Mouse (Mus musculus): ENCODE results near the gene Sowahb. TPM values are rescaled to one million over a fixed set of nuclear protein-coding genes. Genes with fewer than 3 reads are reported as not detected.

Sowahb gene
- 0.18 and 0.29 TPM in 2 replicates for polyA plus RNA-seq (2016; fragmentation: Nextera tagmentation; extraction: Ambion mirVana)

GRCm38 (mm10) chr5:93044584-93045370 lies at the start of gene Sowahb:
TSS of gene Sowahb (minus strand) at chr5:93045022.
- H3K9me3 ChIP-seq = no peaks in the 10 kb centered on the region
- ATAC-seq (ENCODE audit: low FRiP score) = peak; percentile 53
- no peaks in the 10 kb centered on the region for H3K36me3 ChIP-seq (replicated peaks)
- H3K4me2 ChIP-seq = peak within 1 kb of the TSS; percentile 84
- peaks cover 18% of the 10 kb centered on the region for H3K4me1 ChIP-seq
- peaks cover 77% of the 10 kb centered on the region for H3K27me3 ChIP-seq
- H3K27ac ChIP-seq = no peak within 1 kb of the TSS
- peak within 1 kb of the TSS; percentile 47; the same call in 1 of the 2 replicates for H3K9ac ChIP-seq
- H3K4me3 ChIP-seq (replicated peaks) = peak within 1 kb of the TSS; percentile 47
- under 1% methylated on average over 66 of the region's 68 CpGs for WGBS

- Histone ChIP-seq H3K4me3 (replicated peaks) (peak overlapping the region; percentile 90), H3K27me3 (no peaks in the 10 kb centered on the region), H3K4me1 (peaks cover 59% of the 10 kb centered on the region), H3K9me3 (no peaks in the 10 kb centered on the region), H3K36me3 (replicated peaks) (no peaks in the 10 kb centered on the region), H3K4me2 (peak overlapping the region; percentile 94), H3K9ac (peak overlapping the region; percentile 91), H3K27ac (peak overlapping the region; percentile 98)
- ATAC-seq (ENCODE audit: low FRiP score) = peak; percentile 40
- under 1% methylated on average over 47 of the region's 50 CpGs for WGBS
Measured at GRCm38 (mm10) chr5:93093638-93094527, 49.1 kb upstream of the Sowahb start.

GRCm38 (mm10) chr5:93092857-93093622 lies 48.2 kb upstream of the Sowahb start, which contains the start of gene Sept11:
TSS of gene Sept11 (plus strand) at chr5:93093437.
- whole genome bisulfite sequencing = under 1% methylated on average over 63 of the region's 63 CpGs
- H3K27ac ChIP-seq = peak within 1 kb of the TSS; percentile 98
- peak within 1 kb of the TSS; percentile 91 for H3K9ac ChIP-seq
- peak; percentile 93 for ATAC-seq (ENCODE audit: low FRiP score)
- no peaks in the 10 kb centered on the region for H3K27me3 ChIP-seq
- H3K4me2 ChIP-seq = peak within 1 kb of the TSS; percentile 94
- H3K4me3 ChIP-seq (replicated peaks) = peak within 1 kb of the TSS; percentile 90
- H3K9me3 ChIP-seq = no peaks in the 10 kb centered on the region
- H3K4me1 ChIP-seq = peaks cover 52% of the 10 kb centered on the region
- H3K36me3 ChIP-seq (replicated peaks) = no peaks in the 10 kb centered on the region

GRCm38 (mm10) chr5:93092147-93092781 lies 47.4 kb upstream of the Sowahb start:
- Histone ChIP-seq H3K27ac (peak overlapping the region; percentile 98), H3K9ac (peak overlapping the region; percentile 91), H3K27me3 (no peaks in the 10 kb centered on the region), H3K4me1 (peaks cover 45% of the 10 kb centered on the region), H3K4me3 (replicated peaks) (peak overlapping the region; percentile 90), H3K9me3 (no peaks in the 10 kb centered on the region), H3K4me2 (peak overlapping the region; percentile 94), H3K36me3 (replicated peaks) (no peaks in the 10 kb centered on the region)
- ATAC-seq (ENCODE audit: low FRiP score) = peak; percentile 45
- 7% methylated on average over 28 of the region's 28 CpGs for WGBS

- no peaks in the 10 kb centered on the region for H3K36me3 ChIP-seq (replicated peaks)
- ATAC-seq (ENCODE audit: low FRiP score) = no peak
- no peak overlapping the region for H3K27ac ChIP-seq
- no peaks in the 10 kb centered on the region for H3K27me3 ChIP-seq
- 75% methylated on average over 3 of the region's 3 CpGs for WGBS
- peak overlapping the region; percentile 94; the same call in 1 of the 2 replicates for H3K4me2 ChIP-seq
- H3K9me3 ChIP-seq = no peaks in the 10 kb centered on the region
- H3K4me1 ChIP-seq = peaks cover 35% of the 10 kb centered on the region
- no peak overlapping the region for H3K9ac ChIP-seq
- H3K4me3 ChIP-seq (replicated peaks) = no peak overlapping the region
Measured at GRCm38 (mm10) chr5:93091266-93091665, 46.4 kb upstream of the Sowahb start.

GRCm38 (mm10) chr5:93085900-93086299 lies 41.1 kb upstream of the Sowahb start:
- 79% methylated on average over 4 of the region's 4 CpGs for WGBS
- no peak for ATAC-seq (ENCODE audit: low FRiP score)

GRCm38 (mm10) chr5:93085015-93085598 lies 40.3 kb upstream of the Sowahb start:
- H3K9me3 ChIP-seq = no peaks in the 10 kb centered on the region
- 70% methylated on average over 4 of the region's 4 CpGs for WGBS

More at GRCm38 (mm10) chr5:93085900-93086299, 41.1 kb upstream of the Sowahb start:
- peaks cover under 1% of the 10 kb centered on the region; the same call in 1 of the 2 replicates for H3K4me1 ChIP-seq
- H3K4me3 ChIP-seq (replicated peaks) = no peak overlapping the region
- no peak overlapping the region for H3K27ac ChIP-seq
- no peak overlapping the region for H3K4me2 ChIP-seq
- no peak overlapping the region for H3K9ac ChIP-seq
- no peaks in the 10 kb centered on the region for H3K27me3 ChIP-seq
- no peaks in the 10 kb centered on the region for H3K9me3 ChIP-seq
- no peaks in the 10 kb centered on the region for H3K36me3 ChIP-seq (replicated peaks)

GRCm38 (mm10) chr5:93079596-93079995 lies 34.8 kb upstream of the Sowahb start:
- no peak overlapping the region for H3K9ac ChIP-seq
- no peak overlapping the region for H3K4me2 ChIP-seq
- H3K9me3 ChIP-seq = no peaks in the 10 kb centered on the region
- no peak overlapping the region for H3K4me3 ChIP-seq (replicated peaks)
- no peak overlapping the region for H3K27ac ChIP-seq
- 93% methylated on average over 3 of the region's 3 CpGs for WGBS
- ATAC-seq (ENCODE audit: low FRiP score) = no peak
- H3K4me1 ChIP-seq = no peaks in the 10 kb centered on the region
- H3K27me3 ChIP-seq = no peaks in the 10 kb centered on the region
- H3K36me3 ChIP-seq (replicated peaks) = no peaks in the 10 kb centered on the region

More at GRCm38 (mm10) chr5:93085015-93085598, 40.3 kb upstream of the Sowahb start:
- Histone ChIP-seq H3K9ac (no peak overlapping the region), H3K4me2 (no peak overlapping the region), H3K36me3 (replicated peaks) (no peaks in the 10 kb centered on the region), H3K27ac (no peak overlapping the region), H3K4me3 (replicated peaks) (no peak overlapping the region), H3K4me1 (no peaks in the 10 kb centered on the region), H3K27me3 (no peaks in the 10 kb centered on the region)
- no peak for ATAC-seq (ENCODE audit: low FRiP score)

GRCm38 (mm10) chr5:93077661-93078323 lies 33.0 kb upstream of the Sowahb start:
- H3K27ac ChIP-seq = no peak overlapping the region
- H3K4me3 ChIP-seq (replicated peaks) = no peak overlapping the region
- H3K36me3 ChIP-seq (replicated peaks) = no peaks in the 10 kb centered on the region
- no peak for ATAC-seq (ENCODE audit: low FRiP score)
- 85% methylated on average over 7 of the region's 7 CpGs for whole genome bisulfite sequencing
- H3K4me1 ChIP-seq = no peaks in the 10 kb centered on the region
- no peak overlapping the region for H3K9ac ChIP-seq
- no peak overlapping the region for H3K4me2 ChIP-seq
- H3K27me3 ChIP-seq = no peaks in the 10 kb centered on the region
- no peaks in the 10 kb centered on the region for H3K9me3 ChIP-seq

GRCm38 (mm10) chr5:93060865-93061264 lies 16.0 kb upstream of the Sowahb start:
- no peaks in the 10 kb centered on the region for H3K9me3 ChIP-seq
- H3K27ac ChIP-seq = no peak overlapping the region
- H3K4me1 ChIP-seq = no peaks in the 10 kb centered on the region
- H3K4me2 ChIP-seq = no peak overlapping the region
- no peak for ATAC-seq (ENCODE audit: low FRiP score)
- H3K27me3 ChIP-seq = no peaks in the 10 kb centered on the region
- H3K9ac ChIP-seq = no peak overlapping the region
- 90% methylated on average over 4 of the region's 4 CpGs for WGBS
- H3K4me3 ChIP-seq (replicated peaks) = no peak overlapping the region
- no peaks in the 10 kb centered on the region for H3K36me3 ChIP-seq (replicated peaks)
